Mouse (Mus musculus) erythroblast, embryonic 14.5 days (primary cell): ENCODE results near the gene Nek1.

Experiments used
- GATA1 ChIP-seq: IDR thresholded peaks from 2 replicates; pipeline ENCODE4 v1.6.1; 2012; ENCODE audit warnings: low read length, inconsistent platforms, mixed read lengths
- TAL1 ChIP-seq: IDR thresholded peaks from 3 replicates; pipeline ENCODE4 v1.6.1; 2012; ENCODE audit warnings: low read length, inconsistent platforms, mixed read lengths

GRCm38 (mm10) chr8:61043874-61044273, 50.9 kb downstream of the Nek1 start:
- TF ChIP-seq GATA1 = no peak
- TF ChIP-seq TAL1 = no peak
